Mouse (Mus musculus): ENCODE measurements around the gene Optn.
A peak's percentile ranks its signal among the peaks of the same experiment; 100 is the strongest.

Optn gene

GRCm38 (mm10) chr2:5059997-5060396, 3.9 kb downstream of the Optn start:
- peak; percentile 66 to 76 for DNase-seq

GRCm38 (mm10) chr2:5058436-5058835, 5.4 kb downstream of the Optn start:
- no peak for DNase-seq

GRCm38 (mm10) chr2:5050562-5050961, 13.3 kb downstream of the Optn start:
- no peak for DNase-seq

GRCm38 (mm10) chr2:5047016-5047415, 16.8 kb downstream of the Optn start:
- no peak for DNase-seq

- no peak for DNase-seq
Observed at GRCm38 (mm10) chr2:5045269-5045965, 18.4 kb downstream of the Optn start.

DNA sequence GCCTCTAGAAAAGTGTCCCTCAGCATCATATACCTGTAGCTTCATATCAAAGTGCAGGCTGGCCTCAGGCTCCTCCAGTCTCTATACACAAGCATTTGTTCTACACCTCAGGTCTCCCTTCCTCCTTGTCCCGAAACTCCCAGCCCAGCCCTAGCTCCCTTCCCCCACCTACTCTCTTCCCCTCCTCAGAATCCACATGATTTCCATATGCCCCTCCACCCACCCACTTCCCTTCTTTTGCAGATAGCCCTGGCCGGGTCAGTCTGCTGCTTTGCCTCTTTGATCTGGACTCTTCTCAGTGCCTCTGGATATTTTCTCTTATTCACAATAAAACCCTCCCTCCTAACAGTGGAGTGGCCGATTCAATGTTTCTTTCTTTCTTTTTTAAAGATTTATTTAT, 19.5 kb downstream of the Optn start:
- DNase-seq = no peak

DNA sequence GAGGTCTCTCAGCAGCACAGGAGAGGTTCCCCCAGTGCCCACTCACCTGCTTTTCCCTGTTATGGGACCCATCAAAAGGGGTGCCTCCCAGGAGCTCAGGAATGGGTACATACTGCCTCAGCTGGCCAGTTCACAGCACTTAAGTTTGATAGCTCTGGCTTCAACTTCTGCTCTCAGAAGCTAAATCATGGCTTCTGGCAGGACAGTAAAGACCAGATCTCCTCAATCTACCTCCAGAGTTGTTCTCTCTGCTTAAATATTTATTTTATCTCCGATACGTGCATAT, 20.4 kb downstream of the Optn start:
- DNase-seq = no peak

GRCm38 (mm10) chr2:5042616-5043475, 21.0 kb downstream of the Optn start:
- no peak for DNase-seq

- no peak for DNase-seq
Observed at GRCm38 (mm10) chr2:5041854-5042253, 22.0 kb downstream of the Optn start.

- no peak for DNase-seq
Observed at GRCm38 (mm10) chr2:5040281-5041161, 23.3 kb downstream of the Optn start.

GRCm38 (mm10) chr2:5039350-5040170, 24.3 kb downstream of the Optn start:
- DNase-seq = peak; percentile 58 to 63

DNA sequence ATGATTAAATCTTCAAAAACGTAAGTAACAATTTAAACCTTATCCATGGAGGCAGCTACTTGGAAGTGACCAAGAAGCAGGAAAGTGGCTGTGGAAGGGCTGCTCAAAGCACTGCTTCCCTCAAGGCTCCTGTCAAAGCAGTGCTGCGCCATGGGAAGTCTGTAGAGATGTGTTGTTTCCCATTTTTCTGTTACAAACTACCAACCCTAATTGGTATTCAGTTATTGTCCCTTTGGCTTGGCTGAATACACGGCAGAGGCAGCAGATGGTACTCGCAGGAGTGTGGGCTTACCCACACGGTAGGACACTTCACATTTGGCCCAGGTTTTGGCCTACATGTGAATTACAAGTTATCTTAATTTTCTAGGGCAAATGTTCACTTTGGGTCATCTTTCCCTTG, 25.5 kb downstream of the Optn start:
- peak; percentile 84 to 88 for DNase-seq

GRCm38 (mm10) chr2:5037390-5037789, 26.5 kb downstream of the Optn start:
- DNase-seq = no peak

DNA sequence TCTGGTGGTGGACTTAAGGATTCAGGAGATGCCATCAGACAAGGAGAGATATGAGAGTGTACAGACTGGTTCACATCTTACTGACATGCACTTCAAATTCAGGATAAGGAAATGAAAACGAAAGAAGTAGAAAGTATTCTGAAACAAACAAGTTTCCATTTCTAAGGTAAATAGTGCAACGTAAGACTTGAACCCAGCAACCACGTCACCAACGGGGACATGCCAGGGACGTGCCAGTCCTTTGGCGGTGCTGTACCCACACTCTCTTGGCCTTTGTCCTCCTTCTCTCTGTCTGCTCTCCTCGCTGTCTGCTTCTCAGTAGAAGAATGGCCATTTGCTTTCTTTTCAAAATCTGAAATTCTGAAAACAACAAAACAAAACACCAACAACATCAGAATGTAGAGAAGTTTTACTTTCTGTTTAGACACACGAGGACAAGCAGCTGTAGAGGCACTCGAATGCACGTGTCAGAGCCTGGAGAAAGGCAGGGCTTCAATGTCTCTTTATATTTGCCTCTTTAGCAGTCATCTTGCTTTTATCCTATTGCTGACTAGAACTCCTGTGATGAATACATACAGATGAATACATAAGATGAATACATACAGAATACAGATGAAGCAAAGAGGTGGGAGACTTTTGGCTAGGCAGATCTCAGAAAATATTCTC, 27.3 kb downstream of the Optn start:
- no peak for DNase-seq

DNA sequence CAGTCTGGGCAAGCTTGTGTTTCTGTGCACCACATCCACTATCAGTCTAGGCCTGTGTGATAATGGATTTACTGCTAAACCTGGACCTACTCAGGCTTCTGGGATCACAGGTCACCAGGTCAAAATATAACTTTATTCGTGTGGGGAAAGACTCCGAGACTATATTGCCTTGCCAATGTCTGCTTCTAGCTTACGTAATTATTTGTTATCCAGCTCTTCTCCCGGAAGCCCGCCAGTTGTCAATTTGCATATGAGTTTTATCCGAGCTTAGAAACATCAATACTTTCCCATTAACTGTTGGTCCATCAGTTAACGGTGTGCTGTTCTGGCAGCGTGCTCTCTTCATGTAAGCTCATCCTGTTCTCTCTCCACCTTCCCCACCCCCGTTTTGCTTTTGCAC, 28.6 kb downstream of the Optn start:
- no peak for DNase-seq

DNA sequence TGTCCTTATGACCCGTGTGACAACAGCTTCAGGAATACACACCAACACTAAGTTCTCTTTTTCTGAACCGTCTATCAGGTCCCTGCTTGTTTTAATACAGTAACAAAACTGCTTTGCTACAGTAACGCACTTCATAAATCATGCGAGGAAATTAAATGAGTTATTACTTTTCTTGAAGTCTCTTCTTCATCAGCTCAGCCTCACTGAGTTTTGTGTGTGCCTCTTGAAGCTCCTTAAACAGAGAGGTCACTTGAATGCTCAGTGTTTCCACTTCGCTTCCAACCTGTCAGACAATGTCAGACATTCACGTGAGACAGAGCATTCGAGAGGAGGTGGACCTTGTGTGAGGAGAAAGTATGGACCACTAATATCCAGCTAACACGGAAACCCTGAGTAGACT, 29.1 kb downstream of the Optn start:
- no peak for DNase-seq

DNA sequence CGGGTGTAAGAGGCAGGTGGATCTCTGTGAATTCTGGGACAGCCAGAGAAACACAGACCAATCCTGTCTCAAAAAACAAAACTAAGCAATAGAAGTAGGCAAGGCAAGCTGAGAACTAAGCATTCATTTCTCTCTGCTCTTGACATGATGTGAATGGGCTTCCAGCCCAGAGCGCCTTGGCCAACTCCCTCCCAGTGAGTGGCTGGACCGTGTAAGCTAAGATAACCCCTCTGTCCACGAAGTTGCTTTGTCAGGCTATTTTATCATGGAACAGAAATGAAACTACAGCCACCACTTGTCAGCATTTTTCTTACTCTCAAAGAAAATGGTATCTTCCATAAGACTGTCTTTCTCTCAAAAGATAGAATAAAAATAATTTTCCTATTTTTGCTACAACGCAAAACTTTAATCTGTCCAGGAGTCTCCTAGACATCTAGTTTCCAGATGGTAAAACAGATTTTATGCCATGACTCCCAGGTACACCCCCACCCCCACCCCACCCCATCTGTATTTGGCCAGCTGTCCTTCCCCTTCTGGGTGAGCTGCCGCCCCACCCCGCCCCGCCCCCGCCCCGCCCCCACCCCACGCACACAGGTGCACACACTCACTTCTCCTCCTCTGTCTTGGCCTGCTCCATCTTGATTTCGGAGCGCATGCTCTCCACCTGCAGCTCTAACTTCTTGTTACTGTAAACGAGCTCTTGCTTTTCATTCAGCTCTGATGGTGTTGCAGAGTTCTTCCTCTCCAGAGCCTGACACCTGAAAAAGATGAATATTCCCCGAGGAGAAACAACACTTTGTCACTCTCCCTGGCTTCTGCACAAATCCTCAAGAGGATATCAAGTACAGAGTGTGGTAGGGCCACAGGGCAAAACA, 30.1 kb downstream of the Optn start:
- peak; percentile 56 to 67 for DNase-seq

GRCm38 (mm10) chr2:5032665-5033064, 31.2 kb downstream of the Optn start:
- DNase-seq = peak in 1 of 2 experiments; percentile 50

- DNase-seq = peak; percentile 84 to 88
Observed at GRCm38 (mm10) chr2:5031215-5031614, 32.6 kb downstream of the Optn start.

DNA sequence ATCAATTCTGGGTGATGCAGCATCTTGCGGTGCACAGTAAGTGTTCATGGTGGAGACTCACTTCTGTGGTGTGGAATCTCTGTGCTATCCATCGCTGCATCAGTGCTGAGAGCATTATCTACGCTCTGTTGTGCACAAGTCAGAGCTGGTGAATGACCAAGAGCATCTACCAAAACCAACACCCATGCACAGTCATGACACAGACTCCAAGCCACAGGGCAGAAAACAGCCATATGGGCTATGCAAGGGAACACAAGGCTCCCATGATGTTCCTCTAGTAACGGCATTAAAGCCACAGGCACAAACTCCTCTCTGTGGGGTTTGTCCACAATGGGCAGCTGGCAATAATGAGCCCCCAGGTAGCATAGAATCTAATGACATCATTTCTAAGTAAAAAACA, 34.0 kb downstream of the Optn start:
- DNase-seq = peak; percentile 53 to 67

GRCm38 (mm10) chr2:5028047-5028446, 35.8 kb downstream of the Optn start:
- no peak for DNase-seq

All from cerebellum, postnatal 10 days (tissue).